Comparison of ENCODE assay signal across 25 mouse cellular contexts in genomic region chr7:57138072-57138704, GRCm38 (mm10).
"Had no signal": no experiment of that assay in that cellular context is flagged by ENCODE, and none has a peak within 500 bp of the region (broad histone marks: within the 10 kb centered on the region; RNA-seq: fewer than 3 reads in every experiment).

No protein-coding gene starts in this region.

- H3K36me3 ChIP-seq: heart, embryonic 10.5 days; heart, embryonic 12.5 days; hindbrain, embryonic 10.5 days; hindbrain, embryonic 12.5 days; intestine, embryonic 15.5 days; limb, embryonic 12.5 days; liver, embryonic 12.5 days had no signal

- H3K4me2 ChIP-seq: heart, embryonic 12.5 days; hindbrain, embryonic 12.5 days; hindbrain, embryonic 14.5 days; intestine, embryonic 15.5 days; limb, embryonic 12.5 days; liver, embryonic 12.5 days had no signal

- H3K9ac ChIP-seq: heart, embryonic 12.5 days; hindbrain, embryonic 12.5 days; hindbrain, embryonic 14.5 days; intestine, embryonic 15.5 days; limb, embryonic 12.5 days; liver, embryonic 12.5 days; liver, embryonic 14.5 days had no signal

- H3K27ac ChIP-seq: gastrocnemius, adult 2 months; heart, embryonic 10.5 days; hindbrain, embryonic 10.5 days; hindbrain, embryonic 12.5 days; hindbrain, embryonic 14.5 days; intestine, embryonic 15.5 days; layer of hippocampus, adult 2 months; left cerebral cortex, adult 2 months; limb, embryonic 12.5 days; liver, embryonic 12.5 days; liver, embryonic 14.5 days had no signal

- H3K27me3 ChIP-seq: heart, embryonic 12.5 days; hindbrain, embryonic 12.5 days; intestine, embryonic 15.5 days; limb, embryonic 12.5 days; liver, embryonic 12.5 days had no signal

- ATAC-seq: hindbrain, embryonic 16.5 days; inflammation-experienced regulatory T-cells, adult 6 months; intestine, embryonic 15.5 days; intestine, postnatal 0 days; liver, embryonic 12.5 days had no signal

- H3K9me3 ChIP-seq: hindbrain, embryonic 12.5 days; intestine, embryonic 15.5 days; limb, embryonic 12.5 days had no signal

- H3K4me3 ChIP-seq: gastrocnemius, adult 2 months; heart, embryonic 10.5 days; heart, embryonic 12.5 days; hindbrain, embryonic 10.5 days; hindbrain, embryonic 12.5 days; intestine, embryonic 15.5 days; layer of hippocampus, adult 2 months; left cerebral cortex, adult 2 months; limb, embryonic 12.5 days; liver, embryonic 12.5 days had no signal

- H3K4me1 ChIP-seq: heart, embryonic 10.5 days; heart, embryonic 12.5 days; hindbrain, embryonic 10.5 days; hindbrain, embryonic 12.5 days; intestine, embryonic 15.5 days; limb, embryonic 12.5 days; liver, embryonic 12.5 days had no signal

- DNase-seq: gastrocnemius, adult 2 months; gastrocnemius, postnatal 10 days; gastrocnemius, postnatal 25 days; heart, adult 18-20 months; heart, postnatal 10 days; heart, postnatal 4 days; kidney, adult 18-20 months; kidney, adult 8-10 months; kidney, postnatal 10 days; kidney, postnatal 25 days; kidney, postnatal 4 days had no signal
